Mouse (Mus musculus) limb, embryonic 15.5 days (tissue): Measurements from ENCODE around the gene Slc35g3. TPM values are rescaled to one million over a fixed set of nuclear protein-coding genes. Genes with fewer than 3 reads are reported as not detected.

Experiments used
- ATAC-seq: fragments of 200-750 bp; cut with Nextera tagmentation; 2 replicates; pipeline ENCODE4 v1.8.0; 2017; ENCODE audit warnings: low read depth, moderate TSS enrichment; ENCODE audit not compliant: insufficient number of reproducible peaks, low FRiP score, low TSS enrichment
- H3K27ac ChIP-seq: fragments of 300-500 bp; sonication (generic); 2 replicates; pipeline ENCODE4 v1.5.1; 2015; ENCODE audit warnings: moderate library complexity, mild to moderate bottlenecking, inconsistent platforms
- H3K27me3 ChIP-seq: fragments of 300-500 bp; sonication (generic); 2 replicates; pipeline ENCODE4 v1.6.1; 2015; ENCODE audit warnings: inconsistent platforms
- H3K36me3 ChIP-seq: fragments of 300-500 bp; sonication (generic); 2 replicates; pipeline ENCODE4 v1.6.1; 2015; ENCODE audit warnings: inconsistent platforms
- H3K4me1 ChIP-seq: fragments of 300-500 bp; sonication (generic); 2 replicates; pipeline ENCODE4 v1.6.1; 2015; ENCODE audit warnings: inconsistent platforms
- H3K4me2 ChIP-seq: fragments of 300-500 bp; sonication (generic); 2 replicates; pipeline ENCODE4 v1.6.1; 2015; ENCODE audit warnings: mild to moderate bottlenecking, inconsistent platforms
- H3K4me3 ChIP-seq: fragments of 300-500 bp; sonication (generic); 2 replicates; pipeline ENCODE4 v1.5.1; 2015; ENCODE audit warnings: mild to moderate bottlenecking, inconsistent platforms
- H3K9ac ChIP-seq: fragments of 300-500 bp; sonication (generic); 2 replicates; pipeline ENCODE4 v1.6.1; 2015; ENCODE audit warnings: inconsistent platforms
- H3K9me3 ChIP-seq: fragments of 300-500 bp; sonication (generic); 2 replicates; pipeline ENCODE4 v1.6.1; 2016; ENCODE audit warnings: inconsistent platforms
- WGBS: fragments of 180-500 bp; shearing (Covaris S2); methylation state at CpG from one replicate; pipeline ENCODE4 v1.1.7; 2015; 5-methylcytosine and 5-hydroxymethylcytosine counted together
- polyA plus RNA-seq: library from polyadenylated mRNA; unstranded; fragments of >200 nt; fragmentation: Nextera tagmentation; extraction: Ambion mirVana; gene quantifications from 2 replicates; pipeline ENCODE4 v1.2.1, GENCODE M21; 2015

The Slc35g3 gene
- polyA plus RNA-seq, 1 experiment from 2014 or later: 0.09 TPM

DNA sequence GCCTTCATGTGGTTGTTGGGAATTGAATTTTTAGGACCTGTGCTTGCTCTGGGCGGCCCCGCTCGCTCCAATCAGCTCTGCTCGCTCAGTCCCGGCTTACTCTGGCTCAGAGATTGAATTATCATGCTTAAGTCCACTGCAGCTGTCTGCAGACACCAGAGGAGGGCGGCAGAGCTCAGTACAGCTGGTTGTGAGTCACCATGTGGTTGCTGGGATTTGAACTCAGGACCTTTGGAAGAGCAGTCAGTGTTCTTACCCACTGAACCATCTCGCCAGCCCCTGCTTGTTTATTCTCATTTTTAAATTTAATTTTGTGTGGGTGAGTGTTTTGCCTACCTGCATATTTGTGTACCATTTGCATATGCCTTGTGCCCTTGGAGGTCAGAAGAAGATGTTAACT, 1.8 kb upstream of the Slc35g3 start:
- Histone ChIP-seq H3K27me3 (no peaks in the 10 kb centered on the region), H3K4me2 (no peak overlapping the region), H3K36me3 (no peaks in the 10 kb centered on the region), H3K4me1 (peaks cover 35% of the 10 kb centered on the region), H3K4me3 (no peak overlapping the region), H3K9ac (no peak overlapping the region), H3K27ac (no peak overlapping the region), H3K9me3 (no peaks in the 10 kb centered on the region)
- WGBS: 68% methylated on average over 7 of the region's 7 CpGs
- ATAC-seq: no peak

DNA sequence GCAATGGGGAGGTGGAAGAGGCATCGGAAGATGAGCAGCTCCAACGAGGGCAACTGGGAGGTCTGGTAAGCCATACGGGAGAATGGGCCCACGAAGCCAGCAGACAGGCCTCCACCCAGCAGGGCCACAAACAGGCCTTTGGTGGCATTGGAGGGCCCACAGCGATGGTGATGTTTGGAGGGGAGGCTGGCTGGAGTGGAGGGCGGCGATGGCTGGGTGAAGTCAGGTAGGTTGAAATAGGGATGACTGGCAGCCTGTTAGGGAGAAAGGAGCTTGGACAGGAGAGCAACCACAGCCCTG, 917 bp downstream of the Slc35g3 start:
- Histone ChIP-seq H3K9me3 (no peaks in the 10 kb centered on the region), H3K36me3 (no peaks in the 10 kb centered on the region), H3K27ac (peak overlapping the region; percentile 100; the same call in 1 of the 2 replicates), H3K4me1 (peaks cover 34% of the 10 kb centered on the region), H3K9ac (no peak overlapping the region), H3K4me3 (no peak overlapping the region), H3K27me3 (no peaks in the 10 kb centered on the region), H3K4me2 (no peak overlapping the region)
- no peak for ATAC-seq
- 91% methylated on average over 7 of the region's 7 CpGs for WGBS

DNA sequence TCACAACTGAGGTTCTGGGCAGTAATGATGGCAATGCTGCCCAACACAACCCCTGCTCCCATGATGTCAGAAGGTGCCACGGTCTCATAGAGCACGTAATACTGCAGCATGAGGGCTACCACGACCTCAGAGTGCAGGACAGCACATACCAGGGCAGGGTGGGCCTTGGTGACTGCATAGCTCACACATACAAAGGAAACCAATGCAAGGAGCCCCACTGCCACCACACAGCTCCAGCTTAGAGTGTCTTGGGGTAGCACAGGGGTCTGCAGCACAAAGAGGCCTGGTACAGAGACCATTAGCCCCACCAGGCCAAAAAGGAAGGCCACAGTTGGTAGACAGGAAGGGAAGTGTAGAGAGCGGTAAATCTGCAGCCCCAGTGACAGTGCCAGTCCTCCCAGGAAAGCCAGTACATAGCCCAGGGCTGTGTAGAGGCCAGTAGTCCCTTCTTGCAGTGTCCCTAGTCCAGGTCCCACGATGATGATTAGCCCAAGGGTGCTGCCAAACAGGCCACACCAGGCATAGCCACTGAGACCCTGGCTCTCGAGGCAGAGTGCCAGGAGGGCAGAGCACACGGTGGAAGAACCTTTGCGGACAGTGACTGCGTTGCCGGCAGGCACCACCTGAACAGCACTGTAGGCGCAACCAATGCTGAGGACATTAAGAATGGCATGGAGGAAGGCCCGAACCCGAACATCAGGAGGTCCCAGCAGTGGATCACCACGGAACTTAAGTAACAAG, 1.4 kb downstream of the Slc35g3 start:
- H3K4me3 ChIP-seq: peak overlapping the region; percentile 56; the same call in 1 of the 2 replicates

DNA sequence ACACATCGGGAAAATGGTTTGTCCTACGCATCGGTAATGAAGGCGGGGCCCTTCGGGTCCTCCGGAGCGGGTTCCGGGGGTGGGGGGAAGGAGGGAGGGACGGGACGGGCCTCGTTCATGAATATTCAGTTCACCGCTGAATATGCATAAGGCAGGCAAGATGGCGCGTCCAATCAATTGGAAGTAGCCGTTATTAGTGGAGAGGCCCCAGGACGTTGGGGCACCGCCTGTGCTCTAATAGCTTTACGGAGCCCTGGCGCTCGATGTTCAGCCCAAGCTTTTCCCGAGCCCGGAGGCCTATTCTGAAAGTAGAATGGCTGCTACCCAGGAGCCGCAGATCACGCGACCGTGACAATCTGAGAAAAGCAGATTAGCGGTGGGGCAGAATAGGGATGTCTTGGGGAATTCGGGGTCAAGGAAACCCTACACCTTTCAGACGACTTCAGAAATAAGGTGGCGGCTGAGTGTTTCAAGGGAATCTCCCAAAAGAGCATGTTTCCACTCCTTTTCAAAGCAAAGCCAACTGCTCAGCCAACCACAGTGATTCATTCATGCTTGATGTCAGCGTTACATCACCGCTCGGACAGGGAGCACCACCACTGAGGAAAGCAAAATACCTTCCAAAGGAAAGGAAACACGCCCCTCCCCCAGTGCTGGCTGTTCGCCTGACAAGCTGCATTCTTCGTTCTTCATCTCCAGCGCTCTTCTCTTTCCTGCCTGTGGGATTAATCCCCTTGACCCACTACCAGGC, 2.6 kb downstream of the Slc35g3 start:
- ATAC-seq: peak; percentile 89
- H3K4me2 ChIP-seq: peak overlapping the region; percentile 80
- under 1% methylated on average over 37 of the region's 37 CpGs for WGBS
- H3K4me1 ChIP-seq: peaks cover 37% of the 10 kb centered on the region
- H3K9ac ChIP-seq: peak overlapping the region; percentile 51
- H3K27ac ChIP-seq: peak overlapping the region; percentile 100
- H3K27me3 ChIP-seq: no peaks in the 10 kb centered on the region
- peak overlapping the region; percentile 56 for H3K4me3 ChIP-seq
- no peaks in the 10 kb centered on the region for H3K9me3 ChIP-seq
- no peaks in the 10 kb centered on the region for H3K36me3 ChIP-seq

More for the DNA sequence above, 1.4 kb downstream of the Slc35g3 start:
- no peaks in the 10 kb centered on the region for H3K9me3 ChIP-seq
- peak overlapping the region; percentile 80 for H3K4me2 ChIP-seq
- H3K27ac ChIP-seq: peak overlapping the region; percentile 100
- no peak for ATAC-seq
- no peaks in the 10 kb centered on the region for H3K36me3 ChIP-seq
- H3K4me1 ChIP-seq: peaks cover 37% of the 10 kb centered on the region
- whole genome bisulfite sequencing: 79% methylated on average over 14 of the region's 14 CpGs
- H3K27me3 ChIP-seq: no peaks in the 10 kb centered on the region
- no peak overlapping the region for H3K9ac ChIP-seq

DNA sequence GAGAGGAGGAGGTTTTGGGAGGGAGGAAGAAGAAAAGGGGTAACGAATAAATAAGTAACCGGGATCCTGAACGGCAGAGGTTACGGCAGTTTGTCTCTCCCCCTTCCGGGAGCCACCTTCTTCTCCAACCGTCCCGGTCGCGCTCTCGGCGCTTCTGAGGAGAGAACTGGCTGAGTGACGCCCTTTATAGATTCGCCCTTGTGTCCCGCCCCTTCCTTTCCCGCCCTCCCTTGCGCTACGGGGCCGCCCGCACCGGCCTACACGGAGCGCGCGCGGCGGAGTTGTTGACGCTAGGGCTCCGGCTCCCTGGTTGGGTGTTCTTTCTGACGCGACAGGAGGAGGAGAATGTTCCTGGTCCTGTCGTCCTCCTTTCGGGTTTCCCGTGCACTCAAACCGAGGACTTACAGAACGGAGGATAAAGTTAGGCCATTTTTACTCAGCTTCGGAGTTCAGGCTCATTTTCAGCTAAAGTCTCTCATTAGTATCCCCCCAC, 3.2 kb downstream of the Slc35g3 start, which contains the start of gene Polr2a:
Gene Polr2a, minus strand, starts transcription at position 160 of the 493 bp plus-strand sequence.
- Histone ChIP-seq H3K4me1 (peaks cover 37% of the 10 kb centered on the region), H3K4me3 (peak within 1 kb of the TSS; percentile 56), H3K27ac (peak within 1 kb of the TSS; percentile 100), H3K9ac (peak within 1 kb of the TSS; percentile 62), H3K9me3 (no peaks in the 10 kb centered on the region), H3K36me3 (no peaks in the 10 kb centered on the region), H3K27me3 (no peaks in the 10 kb centered on the region), H3K4me2 (peak within 1 kb of the TSS; percentile 80)
- WGBS: under 1% methylated on average over 35 of the region's 36 CpGs
- peak; percentile 95 for ATAC-seq

DNA sequence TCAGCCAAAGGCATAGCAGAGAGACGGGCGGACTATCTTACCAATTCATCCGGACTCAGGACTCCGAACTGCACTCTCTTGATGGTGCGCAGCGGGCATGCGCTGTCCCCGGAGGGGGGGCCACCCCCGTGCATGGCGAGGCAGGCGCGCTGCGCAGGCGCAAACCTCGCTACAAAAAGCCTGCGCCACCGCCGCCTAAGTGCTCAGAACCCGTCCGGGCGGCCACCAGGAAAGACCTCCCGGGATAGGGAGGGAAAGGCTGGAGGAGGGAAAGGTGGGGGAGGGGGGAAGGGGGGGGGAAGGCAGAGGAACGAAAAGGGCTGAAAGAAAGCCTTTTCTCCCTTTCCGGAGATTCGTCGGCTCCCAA, 3.7 kb downstream of the Slc35g3 start:
- Histone ChIP-seq H3K27ac (peak overlapping the region; percentile 100), H3K4me2 (peak overlapping the region; percentile 60), H3K36me3 (no peaks in the 10 kb centered on the region), H3K4me3 (peak overlapping the region; percentile 56), H3K4me1 (peaks cover 38% of the 10 kb centered on the region), H3K27me3 (no peaks in the 10 kb centered on the region), H3K9me3 (no peaks in the 10 kb centered on the region), H3K9ac (peak overlapping the region; percentile 62)
- peak; percentile 87 for ATAC-seq
- 1% methylated on average over 26 of the region's 26 CpGs for WGBS

DNA sequence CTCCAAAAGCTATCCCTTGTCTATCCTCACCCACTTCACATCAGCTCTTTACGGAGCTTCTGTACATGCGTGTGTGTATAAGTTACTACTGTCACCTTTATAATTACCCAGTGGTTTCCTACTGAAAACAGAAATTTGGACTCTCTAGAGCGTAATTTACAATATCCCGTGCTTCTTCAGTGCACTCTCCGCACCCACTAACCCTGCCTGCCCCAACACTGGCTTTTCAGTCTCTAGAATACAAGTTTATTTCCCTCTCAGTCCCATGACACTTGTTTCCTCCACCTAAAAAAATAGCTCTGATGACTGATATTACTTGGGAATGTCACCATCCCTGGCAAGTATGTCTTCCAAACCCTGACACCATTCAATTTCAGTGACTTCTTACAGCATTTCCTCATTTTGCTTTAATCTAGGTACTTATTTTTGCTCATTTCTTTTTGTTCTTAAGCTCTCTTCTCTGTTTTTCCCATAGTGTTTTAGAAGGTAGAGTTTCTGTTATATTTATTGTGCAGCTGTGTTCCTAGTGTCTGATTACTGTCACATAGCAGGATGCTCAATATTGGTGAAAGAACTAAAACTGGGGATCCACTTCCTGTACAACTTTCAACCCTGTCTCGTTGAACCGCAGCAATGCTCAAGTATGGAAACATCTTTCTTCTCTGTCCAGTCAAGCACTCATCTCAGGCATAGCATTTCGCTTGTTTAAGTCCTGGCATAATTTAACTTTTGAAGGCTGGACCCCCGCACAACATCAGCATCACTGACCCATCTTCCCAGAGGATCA, 4.3 kb downstream of the Slc35g3 start:
- Histone ChIP-seq H3K4me3 (peak overlapping the region; percentile 56), H3K9me3 (no peaks in the 10 kb centered on the region), H3K36me3 (no peaks in the 10 kb centered on the region), H3K4me2 (peak overlapping the region; percentile 60), H3K27ac (peak overlapping the region; percentile 100), H3K27me3 (no peaks in the 10 kb centered on the region), H3K9ac (peak overlapping the region; percentile 62), H3K4me1 (peaks cover 40% of the 10 kb centered on the region)
- WGBS: 35% methylated on average over 9 of the region's 9 CpGs
- ATAC-seq: no peak

DNA sequence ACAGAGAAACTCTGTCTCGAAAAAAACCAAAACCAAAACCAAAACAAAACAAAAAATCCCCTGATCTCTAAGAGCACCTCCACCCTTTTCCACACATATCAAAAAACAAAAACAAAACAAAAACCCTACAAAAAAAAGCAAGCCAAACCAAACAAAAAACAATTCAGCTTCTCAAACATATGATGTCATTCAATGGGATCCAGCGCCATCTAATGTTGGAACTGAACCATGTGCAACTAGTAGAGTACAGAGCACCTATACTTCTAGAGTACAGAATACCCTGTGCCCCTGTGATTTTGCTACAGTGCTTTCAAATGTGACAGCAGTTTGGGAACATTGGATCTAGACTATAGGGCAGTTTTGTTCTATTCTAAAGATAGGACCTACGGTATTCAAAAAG, 7.1 kb downstream of the Slc35g3 start:
- H3K4me3 ChIP-seq: no peak overlapping the region

DNA sequence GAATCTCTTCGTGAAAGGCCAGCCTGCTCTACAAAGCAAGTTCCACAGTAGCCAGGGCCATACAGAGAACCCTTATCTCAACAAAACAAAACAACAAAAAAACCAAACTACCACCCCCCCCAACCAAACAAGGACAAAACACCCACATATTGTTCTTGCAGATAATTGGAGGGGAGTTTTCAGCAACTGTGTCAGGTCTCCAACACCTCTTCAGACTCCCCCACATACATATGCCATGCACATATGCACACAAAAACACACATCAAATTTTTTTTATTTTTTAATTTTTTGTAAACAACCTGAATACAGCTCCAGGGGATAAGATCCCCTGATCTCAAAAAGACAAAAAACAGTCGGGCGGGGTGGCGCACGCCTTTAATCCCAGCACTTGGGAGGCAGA, 7.5 kb downstream of the Slc35g3 start:
- H3K36me3 ChIP-seq: 0 out of 2 replicates have a peak, but pooled peaks cover 2% of the 10 kb centered on the region
- 89% methylated on average over 5 of the region's 5 CpGs for WGBS
- ATAC-seq: no peak
- H3K4me1 ChIP-seq: peaks cover 28% of the 10 kb centered on the region
- H3K9me3 ChIP-seq: no peaks in the 10 kb centered on the region
- H3K4me2 ChIP-seq: no peak overlapping the region
- no peak overlapping the region for H3K27ac ChIP-seq
- no peak overlapping the region for H3K9ac ChIP-seq
- H3K27me3 ChIP-seq: no peaks in the 10 kb centered on the region
- no peak overlapping the region for H3K4me3 ChIP-seq

More for the DNA sequence above, 7.1 kb downstream of the Slc35g3 start:
- no peaks in the 10 kb centered on the region for H3K9me3 ChIP-seq
- no peak overlapping the region for H3K4me2 ChIP-seq
- no peaks in the 10 kb centered on the region for H3K36me3 ChIP-seq
- H3K4me1 ChIP-seq: peaks cover 31% of the 10 kb centered on the region
- 47% methylated on average over 3 of the region's 3 CpGs for WGBS
- ATAC-seq: no peak
- H3K27ac ChIP-seq: no peak overlapping the region
- H3K27me3 ChIP-seq: no peaks in the 10 kb centered on the region
- H3K9ac ChIP-seq: no peak overlapping the region

DNA sequence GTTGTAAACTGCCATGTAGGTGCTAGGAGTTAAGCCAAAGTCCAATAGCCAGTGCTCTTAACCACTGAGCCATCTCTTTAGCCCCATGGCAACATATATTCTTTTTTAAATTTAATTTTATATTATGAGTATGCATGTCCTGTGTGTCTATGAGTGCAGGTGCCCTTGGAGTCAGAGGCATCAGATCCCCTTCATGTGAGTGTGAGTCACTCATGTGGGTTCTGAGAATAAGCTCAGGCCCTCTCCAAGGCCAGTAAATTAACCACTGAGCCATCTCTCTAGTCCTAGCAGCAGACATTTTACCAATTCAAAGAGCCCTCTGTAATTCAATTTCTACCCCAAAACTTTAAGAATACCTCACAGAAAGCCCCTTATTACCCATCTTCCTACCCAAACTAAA, 9.1 kb downstream of the Slc35g3 start:
- Histone ChIP-seq H3K36me3 (peaks cover 8% of the 10 kb centered on the region), H3K4me2 (no peak overlapping the region), H3K9ac (no peak overlapping the region), H3K9me3 (no peaks in the 10 kb centered on the region), H3K27ac (no peak overlapping the region), H3K4me3 (no peak overlapping the region), H3K4me1 (peaks cover 27% of the 10 kb centered on the region), H3K27me3 (no peaks in the 10 kb centered on the region)
- ATAC-seq: no peak

DNA sequence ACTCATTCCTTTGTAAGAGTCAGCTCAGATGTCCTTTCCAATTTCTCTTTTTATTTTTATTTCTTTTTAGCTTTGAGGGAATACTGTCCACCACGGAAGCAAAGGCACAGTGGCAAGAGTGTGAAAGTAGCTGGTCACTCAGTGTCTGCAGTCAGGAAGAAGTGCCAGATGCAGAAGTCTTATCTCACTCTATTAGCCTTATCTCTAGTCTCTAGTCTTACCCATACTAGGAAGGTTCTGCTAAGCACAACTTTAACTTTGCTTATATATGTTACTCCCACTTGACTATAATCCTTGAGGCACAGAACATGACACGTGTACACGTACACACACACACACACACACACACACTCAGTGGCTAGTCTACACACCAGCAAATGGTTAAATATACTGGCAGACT, 10.1 kb downstream of the Slc35g3 start:
- no peak overlapping the region for H3K9ac ChIP-seq
- no peak overlapping the region for H3K4me3 ChIP-seq
- H3K4me2 ChIP-seq: no peak overlapping the region
- peaks cover 17% of the 10 kb centered on the region for H3K4me1 ChIP-seq
- H3K27me3 ChIP-seq: no peaks in the 10 kb centered on the region
- peaks cover 17% of the 10 kb centered on the region for H3K36me3 ChIP-seq
- H3K9me3 ChIP-seq: no peaks in the 10 kb centered on the region
- H3K27ac ChIP-seq: no peak overlapping the region
- WGBS: 75% methylated on average over 3 of the region's 3 CpGs
- ATAC-seq: no peak
